Mouse (Mus musculus): ENCODE results near the gene Ech1. TPM values are rescaled to one million over a fixed set of nuclear protein-coding genes. Genes with fewer than 3 reads are reported as not detected.

Ech1 gene
- polyA plus RNA-seq, 2 experiments, result 62.4 to 92.5 TPM

GRCm38 (mm10) chr7:28791706-28792105, 33.3 kb upstream of the Ech1 start:
- no peak for DNase-seq (ENCODE audit: low read depth in 3 of 3, low spot score in 3 of 3)
- H3K4me2 ChIP-seq (ENCODE audit: low read depth), result no peak overlapping the region
- TF ChIP-seq CTCF (IDR thresholded peaks at IDR 0.05; ENCODE audit: low read depth) (no peak), EP300 (IDR thresholded peaks at IDR 0.05; ENCODE audit: low read depth) (no peak)
- no peak for ATAC-seq (ENCODE audit: insufficient read depth)
- no peak overlapping the region for H3K9ac ChIP-seq (replicated peaks)
- no peaks in the 10 kb centered on the region for H3K36me3 ChIP-seq (replicated peaks; ENCODE audit: control insufficient read depth, insufficient read depth, low read depth)
- H3K4me3 ChIP-seq (ENCODE audit: insufficient read depth in 1 of 2, low read depth in 2 of 2, low read length in 2 of 2), result no peak overlapping the region
- no peaks in the 10 kb centered on the region for H3K9me3 ChIP-seq (ENCODE audit: control insufficient read depth, low read length)
- peaks cover 3 to 7% of the 10 kb centered on the region in 2 experiments for H3K4me1 ChIP-seq (replicated peaks; ENCODE audit: control insufficient read depth in 2 of 2, insufficient read depth in 2 of 2, low read length in 1 of 2)
- no peak overlapping the region for H3K27ac ChIP-seq
- no peaks in the 10 kb centered on the region for H3K27me3 ChIP-seq (ENCODE audit: control insufficient read depth, insufficient read depth, low read length)

GRCm38 (mm10) chr7:28792391-28793185, 32.4 kb upstream of the Ech1 start:
- Histone ChIP-seq H3K9me3 (ENCODE audit: control insufficient read depth, low read length) (no peaks in the 10 kb centered on the region), H3K4me2 (ENCODE audit: low read depth) (no peak overlapping the region), H3K4me3 (ENCODE audit: insufficient read depth in 1 of 2, low read depth in 2 of 2, low read length in 2 of 2) (no peak overlapping the region), H3K9ac (replicated peaks) (no peak overlapping the region), H3K27me3 (ENCODE audit: control insufficient read depth, insufficient read depth, low read length) (no peaks in the 10 kb centered on the region), H3K4me1 (replicated peaks; ENCODE audit: control insufficient read depth in 2 of 2, insufficient read depth in 2 of 2, low read length in 1 of 2) (peaks cover 5 to 7% of the 10 kb centered on the region in 2 experiments), H3K27ac (no peak overlapping the region), H3K36me3 (replicated peaks; ENCODE audit: control insufficient read depth, insufficient read depth, low read depth) (no peaks in the 10 kb centered on the region)
- WGBS (ENCODE audit: insufficient replicate concordance), result 57% methylated on average over 14 of the region's 14 CpGs
- TF ChIP-seq CTCF (IDR thresholded peaks at IDR 0.05; ENCODE audit: low read depth) (no peak), EP300 (IDR thresholded peaks at IDR 0.05; ENCODE audit: low read depth) (no peak)
- ATAC-seq (ENCODE audit: insufficient read depth), result no peak
- no peak for DNase-seq (ENCODE audit: low read depth in 3 of 3, low spot score in 3 of 3)

GRCm38 (mm10) chr7:28793834-28794233, 31.2 kb upstream of the Ech1 start:
- no peaks in the 10 kb centered on the region for H3K36me3 ChIP-seq (replicated peaks; ENCODE audit: control insufficient read depth, insufficient read depth, low read depth)
- H3K9ac ChIP-seq (replicated peaks), result no peak overlapping the region
- H3K27ac ChIP-seq, result no peak overlapping the region
- DNase-seq (ENCODE audit: low read depth in 3 of 3, low spot score in 3 of 3) (no peak), ATAC-seq (ENCODE audit: insufficient read depth) (no peak)
- peaks cover 5 to 7% of the 10 kb centered on the region in 2 experiments for H3K4me1 ChIP-seq (replicated peaks; ENCODE audit: control insufficient read depth in 2 of 2, insufficient read depth in 2 of 2, low read length in 1 of 2)
- no peak overlapping the region for H3K4me3 ChIP-seq (ENCODE audit: insufficient read depth in 1 of 2, low read depth in 2 of 2, low read length in 2 of 2)
- H3K9me3 ChIP-seq (ENCODE audit: control insufficient read depth, low read length), result no peaks in the 10 kb centered on the region
- no peak overlapping the region for H3K4me2 ChIP-seq (ENCODE audit: low read depth)
- H3K27me3 ChIP-seq (ENCODE audit: control insufficient read depth, insufficient read depth, low read length), result no peaks in the 10 kb centered on the region
- TF ChIP-seq CTCF (IDR thresholded peaks at IDR 0.05; ENCODE audit: low read depth), result peak; percentile 50
- no peak for TF ChIP-seq EP300 (IDR thresholded peaks at IDR 0.05; ENCODE audit: low read depth)
- whole genome bisulfite sequencing (ENCODE audit: insufficient replicate concordance), result 12% methylated on average over 2 of the region's 2 CpGs

- Histone ChIP-seq H3K27ac (no peak overlapping the region), H3K9me3 (ENCODE audit: control insufficient read depth, low read length) (no peaks in the 10 kb centered on the region), H3K27me3 (ENCODE audit: control insufficient read depth, insufficient read depth, low read length) (no peaks in the 10 kb centered on the region), H3K4me2 (ENCODE audit: low read depth) (no peak overlapping the region), H3K9ac (replicated peaks) (no peak overlapping the region), H3K4me1 (replicated peaks; ENCODE audit: control insufficient read depth in 2 of 2, insufficient read depth in 2 of 2, low read length in 1 of 2) (peaks cover 5 to 7% of the 10 kb centered on the region in 2 experiments), H3K36me3 (replicated peaks; ENCODE audit: control insufficient read depth, insufficient read depth, low read depth) (no peaks in the 10 kb centered on the region), H3K4me3 (ENCODE audit: insufficient read depth in 1 of 2, low read depth in 2 of 2, low read length in 2 of 2) (no peak overlapping the region)
- TF ChIP-seq EP300 (IDR thresholded peaks at IDR 0.05; ENCODE audit: low read depth), result no peak
- TF ChIP-seq CTCF (IDR thresholded peaks at IDR 0.05; ENCODE audit: low read depth), result no peak
- 73% methylated on average over 3 of the region's 3 CpGs for WGBS (ENCODE audit: insufficient replicate concordance)
- DNase-seq (ENCODE audit: low read depth in 3 of 3, low spot score in 3 of 3), result no peak
- ATAC-seq (ENCODE audit: insufficient read depth), result no peak
These were observed 30.5 kb upstream of the Ech1 start for GRCm38 (mm10) chr7:28794496-28794895.

- H3K27ac ChIP-seq, result peak overlapping the region; percentile 45; the same call in 1 of the 2 replicates
- peak overlapping the region; percentile 85 for H3K4me2 ChIP-seq (ENCODE audit: low read depth)
- peaks cover 5% of the 10 kb centered on the region in 2 experiments for H3K4me1 ChIP-seq (replicated peaks; ENCODE audit: control insufficient read depth in 2 of 2, insufficient read depth in 2 of 2, low read length in 1 of 2)
- DNase-seq (ENCODE audit: low read depth in 3 of 3, low spot score in 3 of 3), result no peak
- peak overlapping the region; percentile 68 for H3K9ac ChIP-seq (replicated peaks)
- no peak for TF ChIP-seq CTCF (IDR thresholded peaks at IDR 0.05; ENCODE audit: low read depth)
- no peak for TF ChIP-seq EP300 (IDR thresholded peaks at IDR 0.05; ENCODE audit: low read depth)
- 11% methylated on average over 15 of the region's 15 CpGs for WGBS (ENCODE audit: insufficient replicate concordance)
- H3K27me3 ChIP-seq (ENCODE audit: control insufficient read depth, insufficient read depth, low read length), result no peaks in the 10 kb centered on the region
- H3K36me3 ChIP-seq (replicated peaks; ENCODE audit: control insufficient read depth, insufficient read depth, low read depth), result no peaks in the 10 kb centered on the region
- ATAC-seq (ENCODE audit: insufficient read depth), result no peak
- H3K9me3 ChIP-seq (ENCODE audit: control insufficient read depth, low read length), result no peaks in the 10 kb centered on the region
- peak overlapping the region; percentile 33 to 56 for H3K4me3 ChIP-seq (ENCODE audit: insufficient read depth in 1 of 2, low read depth in 2 of 2, low read length in 2 of 2)
These were observed 29.2 kb upstream of the Ech1 start for GRCm38 (mm10) chr7:28795832-28796231.
